11 mouse cellular contexts compared by ENCODE assay signal in the genomic region with DNA sequence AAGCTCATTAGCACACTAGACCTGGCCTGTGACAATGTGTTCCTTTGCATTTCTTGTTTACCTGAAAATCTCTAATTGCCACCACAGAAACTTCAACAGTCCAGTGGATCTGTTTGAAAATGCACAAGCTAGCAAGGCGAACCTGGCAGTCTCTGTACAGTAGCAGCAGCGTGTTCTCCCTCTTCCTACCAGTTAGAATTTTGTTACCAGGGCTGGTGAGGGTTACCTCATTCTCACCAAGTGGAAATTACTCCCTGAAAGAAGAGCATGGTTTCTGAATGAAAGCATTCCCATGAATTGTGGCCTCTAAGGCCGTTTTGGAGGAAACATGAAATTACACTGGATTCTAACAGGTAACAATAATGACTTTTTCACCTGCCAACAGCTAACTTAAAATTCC.
A peak's percentile ranks its signal among the peaks of the same experiment; 100 is the strongest.
DNase-seq lines count a peak whose midpoint lies in the region; ATAC-seq lines count a peak whose summit lies in the region.
"Had no signal": no experiment of that assay in that cellular context is flagged by ENCODE, and none has a peak within 500 bp of the region (broad histone marks: within the 10 kb centered on the region; RNA-seq: fewer than 3 reads in every experiment).

No protein-coding gene starts in this region.

- H3K4me3 ChIP-seq in kidney, embryonic 15.5 days (replicated peaks): peak overlapping the region; percentile 43
- peak overlapping the region; percentile 44 for H3K4me3 ChIP-seq in forebrain, embryonic 10.5 days
- H3K4me3 ChIP-seq in hindbrain, embryonic 12.5 days: 0 out of 2 replicates have a peak overlapping the region, but pooled peaks have one; percentile 23
- H3K4me3 ChIP-seq in midbrain, embryonic 12.5 days: peak overlapping the region; percentile 32; the same call in 1 of the 2 replicates

- 0 out of 2 replicates have a peak, but pooled peaks have one; percentile 18 for ATAC-seq in kidney, embryonic 15.5 days (replicated peaks; ENCODE audit: low FRiP score)
- no peak for ATAC-seq in hindbrain, embryonic 12.5 days (ENCODE audit: low FRiP score)
- no peak for ATAC-seq in midbrain, embryonic 12.5 days (ENCODE audit: low FRiP score, low read depth)
- no peak for ATAC-seq in monocyte, adult 5-6 weeks (replicated peaks; ENCODE audit: insufficient number of reproducible peaks, low FRiP score, low TSS enrichment, poor library complexity, severe bottlenecking)

- WGBS in kidney, embryonic 15.5 days: 33% methylated on average over 3 of the region's 3 CpGs
- 20% methylated on average over 3 of the region's 3 CpGs for WGBS in forebrain, embryonic 10.5 days
- WGBS in hindbrain, embryonic 12.5 days: 18% methylated on average over 3 of the region's 3 CpGs
- WGBS in midbrain, embryonic 12.5 days: 9% methylated on average over 3 of the region's 3 CpGs

- H3K9ac ChIP-seq in kidney, embryonic 15.5 days: 0 out of 2 replicates have a peak overlapping the region, but pooled peaks have one; percentile 30
- H3K9ac ChIP-seq in hindbrain, embryonic 12.5 days: peak overlapping the region; percentile 50; the same call in 1 of the 2 replicates
- no peak overlapping the region for H3K9ac ChIP-seq in midbrain, embryonic 12.5 days (replicated peaks)

- H3K27me3 ChIP-seq in kidney, embryonic 15.5 days: no peaks in the 10 kb centered on the region
- H3K27me3 ChIP-seq in forebrain, embryonic 10.5 days (ENCODE audit: poor library complexity, severe bottlenecking): peaks cover 92% of the 10 kb centered on the region
- H3K27me3 ChIP-seq in hindbrain, embryonic 12.5 days: peaks cover 23% of the 10 kb centered on the region
- peaks cover 48% of the 10 kb centered on the region for H3K27me3 ChIP-seq in midbrain, embryonic 12.5 days
- H3K27me3 ChIP-seq: CH12.LX had no signal

- no peak for DNase-seq in kidney, adult 18-20 months
- DNase-seq in forebrain, embryonic 10.5 days (ENCODE audit: extremely low spot score, low spot score): no peak
- DNase-seq in adrenal gland, postnatal 36 days: no peak
- DNase-seq in urinary bladder, postnatal 25 days (ENCODE audit: low spot score): no peak
- DNase-seq: layer of hippocampus, postnatal 36 days; thymus, postnatal 25 days had no signal

- H3K4me1 ChIP-seq in kidney, embryonic 15.5 days: peaks cover 14% of the 10 kb centered on the region; the same call in 1 of the 2 replicates
- peaks cover 64% of the 10 kb centered on the region for H3K4me1 ChIP-seq in forebrain, embryonic 10.5 days
- H3K4me1 ChIP-seq in hindbrain, embryonic 12.5 days: peaks cover 14% of the 10 kb centered on the region
- peaks cover 33% of the 10 kb centered on the region for H3K4me1 ChIP-seq in midbrain, embryonic 12.5 days

- H3K9me3 ChIP-seq in kidney, embryonic 15.5 days (replicated peaks): no peaks in the 10 kb centered on the region
- H3K9me3 ChIP-seq in forebrain, embryonic 10.5 days: no peaks in the 10 kb centered on the region
- no peaks in the 10 kb centered on the region for H3K9me3 ChIP-seq in hindbrain, embryonic 12.5 days (replicated peaks)
- no peaks in the 10 kb centered on the region for H3K9me3 ChIP-seq in midbrain, embryonic 12.5 days

- H3K27ac ChIP-seq in kidney, embryonic 15.5 days: no peak overlapping the region
- peak overlapping the region; percentile 84 for H3K27ac ChIP-seq in forebrain, embryonic 10.5 days
- H3K27ac ChIP-seq in hindbrain, embryonic 12.5 days: peak overlapping the region; percentile 69
- peak overlapping the region; percentile 76 for H3K27ac ChIP-seq in midbrain, embryonic 12.5 days (replicated peaks)

- H3K36me3 ChIP-seq in kidney, embryonic 15.5 days: no peaks in the 10 kb centered on the region
- H3K36me3 ChIP-seq in forebrain, embryonic 10.5 days (replicated peaks): no peaks in the 10 kb centered on the region
- H3K36me3 ChIP-seq in hindbrain, embryonic 12.5 days: no peaks in the 10 kb centered on the region
- no peaks in the 10 kb centered on the region for H3K36me3 ChIP-seq in midbrain, embryonic 12.5 days

- H3K4me2 ChIP-seq in kidney, embryonic 15.5 days: peak overlapping the region; percentile 64
- peak overlapping the region; percentile 47 for H3K4me2 ChIP-seq in hindbrain, embryonic 12.5 days (replicated peaks)
- peak overlapping the region; percentile 51 for H3K4me2 ChIP-seq in midbrain, embryonic 12.5 days (replicated peaks)
